Mouse (Mus musculus) stomach, embryonic 14.5 days (tissue): ENCODE data around the gene Snx32. TPM values are rescaled to one million over a fixed set of nuclear protein-coding genes. Genes with fewer than 3 reads are reported as not detected.

Source experiments
- ATAC-seq: fragments of 200-750 bp; cut with Nextera tagmentation; 2 replicates; pipeline ENCODE4 v1.8.0; 2017; ENCODE audit warnings: low read depth, moderate TSS enrichment; ENCODE audit not compliant: insufficient number of reproducible peaks, insufficient read depth, low FRiP score
- H3K27ac ChIP-seq: fragments of 300-500 bp; sonication (generic); 2 replicates; pipeline ENCODE4 v1.5.1; 2014; ENCODE audit warnings: mild to moderate bottlenecking, low read length, moderate library complexity, mixed read lengths
- H3K27me3 ChIP-seq: fragments of 300-500 bp; sonication (generic); 2 replicates; pipeline ENCODE4 v1.6.1; 2014; ENCODE audit warnings: low read length, control low read depth, mixed read lengths; ENCODE audit not compliant: control insufficient read depth, insufficient read depth
- H3K36me3 ChIP-seq: fragments of 300-500 bp; sonication (generic); 2 replicates; pipeline ENCODE4 v1.6.1; 2014; ENCODE audit warnings: mild to moderate bottlenecking, control low read depth, low read length, moderate library complexity, mixed read lengths; ENCODE audit not compliant: control insufficient read depth, insufficient read depth
- H3K4me1 ChIP-seq: fragments of 300-500 bp; sonication (generic); 2 replicates; pipeline ENCODE4 v1.6.1; 2014; ENCODE audit warnings: low read length, control low read depth, mixed read lengths; ENCODE audit not compliant: control insufficient read depth, insufficient read depth
- H3K4me2 ChIP-seq: fragments of 300-500 bp; sonication (generic); replicated peaks from 2 replicates; pipeline ENCODE4 v1.6.1; 2014; ENCODE audit warnings: low read depth, low read length, control low read depth
- H3K4me3 ChIP-seq: fragments of 300-500 bp; sonication (generic); 2 replicates; pipeline ENCODE4 v1.5.1; 2014; ENCODE audit warnings: low read depth, low read length, control low read depth
- H3K9ac ChIP-seq: fragments of 300-500 bp; sonication (generic); replicated peaks from 2 replicates; pipeline ENCODE4 v1.6.1; 2014; ENCODE audit warnings: low read depth, mild to moderate bottlenecking, control low read depth, low read length, moderate library complexity, mixed read lengths
- H3K9me3 ChIP-seq: fragments of 300-500 bp; sonication (generic); 2 replicates; pipeline ENCODE4 v1.6.1; 2016; ENCODE audit warnings: low read depth, low read length, control low read depth; ENCODE audit not compliant: control insufficient read depth
- WGBS: fragments of 180-500 bp; shearing (Covaris S2); extraction: QIAGEN DNeasy Blood & Tissue Kit; methylation state at CpG from one replicate; pipeline ENCODE4 v1.1.7; 2014; 5-methylcytosine and 5-hydroxymethylcytosine counted together
- polyA plus RNA-seq: library from polyadenylated mRNA; unstranded; fragments of >200 nt; fragmentation: Nextera tagmentation; extraction: Ambion mirVana; gene quantifications from 2 replicates; pipeline ENCODE4 v1.2.1, GENCODE M21; 2014

The Snx32 gene
- polyA plus RNA-seq, 1 experiment from 2014 or later = 13.0 TPM

GRCm38 (mm10) chr19:5461411-5461810 is 48.9 kb downstream of the Snx32 start:
- Histone ChIP-seq H3K4me2 (peak overlapping the region; percentile 90), H3K27me3 (no peaks in the 10 kb centered on the region), H3K4me3 (peak overlapping the region; percentile 86), H3K36me3 (peaks cover 40% of the 10 kb centered on the region), H3K27ac (no peak overlapping the region), H3K9ac (peak overlapping the region; percentile 61; the same call in 1 of the 2 replicates), H3K4me1 (peaks cover 18% of the 10 kb centered on the region), H3K9me3 (no peaks in the 10 kb centered on the region)
- ATAC-seq = no peak
- 86% methylated on average over 6 of the region's 6 CpGs for WGBS

GRCm38 (mm10) chr19:5460465-5460911 is 49.9 kb downstream of the Snx32 start, which contains the start of gene Fibp:
TSS of gene Fibp (plus strand) at chr19:5460615.
- peak within 1 kb of the TSS; percentile 90 for H3K4me2 ChIP-seq
- peak within 1 kb of the TSS; percentile 86 for H3K4me3 ChIP-seq
- peak; percentile 54 for ATAC-seq
- under 1% methylated on average over 32 of the region's 32 CpGs for whole genome bisulfite sequencing
- H3K36me3 ChIP-seq = peaks cover 31% of the 10 kb centered on the region
- H3K9me3 ChIP-seq = no peaks in the 10 kb centered on the region
- H3K9ac ChIP-seq = peak within 1 kb of the TSS; percentile 61
- H3K4me1 ChIP-seq = peaks cover 27% of the 10 kb centered on the region
- peak within 1 kb of the TSS; percentile 62 for H3K27ac ChIP-seq
- no peaks in the 10 kb centered on the region for H3K27me3 ChIP-seq

- Histone ChIP-seq H3K9ac (peak overlapping the region; percentile 61), H3K4me2 (peak overlapping the region; percentile 90), H3K27ac (no peak overlapping the region), H3K36me3 (peaks cover 25% of the 10 kb centered on the region), H3K4me1 (peaks cover 33% of the 10 kb centered on the region), H3K4me3 (peak overlapping the region; percentile 86), H3K27me3 (no peaks in the 10 kb centered on the region), H3K9me3 (no peaks in the 10 kb centered on the region)
- ATAC-seq = no peak
- WGBS = 29% methylated on average over 3 of the region's 3 CpGs
Observed at GRCm38 (mm10) chr19:5459896-5460295, 50.4 kb downstream of the Snx32 start.

GRCm38 (mm10) chr19:5459019-5459418 is 51.3 kb downstream of the Snx32 start:
- Histone ChIP-seq H3K9me3 (no peaks in the 10 kb centered on the region), H3K4me1 (peaks cover 31% of the 10 kb centered on the region), H3K4me2 (no peak overlapping the region), H3K9ac (no peak overlapping the region), H3K36me3 (peaks cover 23% of the 10 kb centered on the region), H3K4me3 (no peak overlapping the region), H3K27me3 (no peaks in the 10 kb centered on the region), H3K27ac (no peak overlapping the region)
- 66% methylated on average over 7 of the region's 7 CpGs for WGBS
- ATAC-seq = no peak

- 7% methylated on average over 14 of the region's 14 CpGs for WGBS
- peak; percentile 8; the same call in 1 of the 2 replicates for ATAC-seq
Observed at GRCm38 (mm10) chr19:5457746-5458442, 52.4 kb downstream of the Snx32 start, which contains the start of gene Ccdc85b. TSS of gene Ccdc85b (minus strand) at chr19:5457894.

GRCm38 (mm10) chr19:5456922-5457745 is 53.2 kb downstream of the Snx32 start:
- peak; percentile 93 for ATAC-seq
- H3K27ac ChIP-seq = peak overlapping the region; percentile 87
- H3K27me3 ChIP-seq = no peaks in the 10 kb centered on the region
- under 1% methylated on average over 70 of the region's 70 CpGs for WGBS
- H3K4me1 ChIP-seq = peaks cover 30% of the 10 kb centered on the region
- H3K4me2 ChIP-seq = peak overlapping the region; percentile 99
- no peaks in the 10 kb centered on the region for H3K9me3 ChIP-seq
- H3K9ac ChIP-seq = peak overlapping the region; percentile 78
- H3K4me3 ChIP-seq = peak overlapping the region; percentile 74
- H3K36me3 ChIP-seq = peaks cover 9% of the 10 kb centered on the region; the same call in 1 of the 2 replicates

More at GRCm38 (mm10) chr19:5457746-5458442, 52.4 kb downstream of the Snx32 start, which contains the start of gene Ccdc85b:
- peak within 1 kb of the TSS; percentile 87 for H3K27ac ChIP-seq
- H3K4me1 ChIP-seq = peaks cover 30% of the 10 kb centered on the region
- no peaks in the 10 kb centered on the region for H3K9me3 ChIP-seq
- H3K4me2 ChIP-seq = peak within 1 kb of the TSS; percentile 99
- H3K27me3 ChIP-seq = no peaks in the 10 kb centered on the region
- H3K4me3 ChIP-seq = peak within 1 kb of the TSS; percentile 74
- peak within 1 kb of the TSS; percentile 78 for H3K9ac ChIP-seq
- H3K36me3 ChIP-seq = peaks cover 16% of the 10 kb centered on the region

GRCm38 (mm10) chr19:5456241-5456921 is 54.0 kb downstream of the Snx32 start:
- Histone ChIP-seq H3K4me1 (peaks cover 29% of the 10 kb centered on the region), H3K9me3 (no peaks in the 10 kb centered on the region), H3K27me3 (no peaks in the 10 kb centered on the region), H3K4me3 (peak overlapping the region; percentile 74), H3K9ac (peak overlapping the region; percentile 78), H3K27ac (peak overlapping the region; percentile 87), H3K4me2 (peak overlapping the region; percentile 99), H3K36me3 (0 out of 2 replicates have a peak, but pooled peaks cover 6% of the 10 kb centered on the region)
- 4% methylated on average over 26 of the region's 26 CpGs for WGBS
- no peak for ATAC-seq

GRCm38 (mm10) chr19:5455568-5455967 is 54.8 kb downstream of the Snx32 start:
- Histone ChIP-seq H3K9me3 (no peaks in the 10 kb centered on the region), H3K4me3 (peak overlapping the region; percentile 74), H3K9ac (peak overlapping the region; percentile 78; the same call in 1 of the 2 replicates), H3K27me3 (no peaks in the 10 kb centered on the region), H3K4me1 (peaks cover 24% of the 10 kb centered on the region), H3K27ac (peak overlapping the region; percentile 58; the same call in 1 of the 2 replicates), H3K4me2 (peak overlapping the region; percentile 99), H3K36me3 (0 out of 2 replicates have a peak, but pooled peaks cover 6% of the 10 kb centered on the region)
- no peak for ATAC-seq
- WGBS = 50% methylated on average over 8 of the region's 8 CpGs
